Mouse (Mus musculus): ENCODE results near the gene Dlg1. TPM values are rescaled to one million over a fixed set of nuclear protein-coding genes. Genes with fewer than 3 reads are reported as not detected.

The Dlg1 gene
- total RNA-seq, 1 experiment, result 70.3 TPM

DNA sequence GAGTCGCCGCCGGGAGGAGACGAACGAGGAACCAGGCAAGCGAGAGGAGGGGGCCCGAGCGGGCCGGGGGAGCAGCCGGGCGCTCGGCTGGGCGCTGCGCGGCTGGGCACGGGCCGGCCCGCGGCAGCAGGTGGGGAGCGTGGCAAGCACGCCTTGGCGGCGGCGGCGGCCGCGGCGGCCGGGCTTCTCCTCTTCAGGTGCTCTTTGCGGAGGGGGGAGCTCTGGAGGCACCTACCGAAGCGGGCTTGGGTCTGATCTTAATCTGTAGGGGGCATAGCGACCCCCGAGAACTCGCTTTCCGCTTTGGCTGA lies 999 bp downstream of the Dlg1 start:
- no peak for DNase-seq (ENCODE audit: low read depth, low spot score)
- in situ Hi-C loops (cut with MboI; ENCODE audit: low sequenced_read_pairs in 2 of 2, unreplicated experiment in 2 of 2), result no loop called here
- peaks cover 2 to 9% of the 10 kb centered on the region in 2 experiments; a peak in 3 of 4 replicates for H3K4me1 ChIP-seq (ENCODE audit: control insufficient read depth in 2 of 2, insufficient read depth in 2 of 2, low read length in 2 of 2, poor library complexity in 1 of 2)

GRCm38 (mm10) chr16:31672202-31672601 lies 9.0 kb downstream of the Dlg1 start:
- TF ChIP-seq ZNF384 (IDR thresholded peaks at IDR 0.05; ENCODE audit: low read depth, low read length) (no peak), CHD2 (IDR thresholded peaks at IDR 0.05; ENCODE audit: low read depth, low read length) (no peak), ZC3H11A (IDR thresholded peaks at IDR 0.05; ENCODE audit: borderline replicate concordance, low read depth, low read length) (no peak), HCFC1 (IDR thresholded peaks at IDR 0.05; ENCODE audit: borderline replicate concordance, insufficient read depth, low read length) (no peak), MAFK (IDR thresholded peaks at IDR 0.05; ENCODE audit: insufficient read depth, low read depth, low read length) (no peak)
- peaks cover 5% of the 10 kb centered on the region; the same call in 1 of the 2 replicates for H3K36me3 ChIP-seq (ENCODE audit: control insufficient read depth, insufficient read depth, low read length, poor library complexity, severe bottlenecking)
- in situ Hi-C loops (cut with MboI; ENCODE audit: low sequenced_read_pairs in 2 of 2, unreplicated experiment in 2 of 2), result no loop called here
- no peak overlapping the region for H3K27ac ChIP-seq (ENCODE audit: insufficient read depth, low read depth, low read length, poor library complexity, severe bottlenecking)
- no peaks in the 10 kb centered on the region for H3K9me3 ChIP-seq (ENCODE audit: control insufficient read depth, insufficient read depth, low read depth, low read length)
- no peak overlapping the region for H3K9ac ChIP-seq (ENCODE audit: insufficient read depth, low read depth, low read length, poor library complexity, severe bottlenecking)
- H3K4me3 ChIP-seq (ENCODE audit: insufficient read depth in 1 of 2, low read depth in 1 of 2, low read length in 2 of 2, poor library complexity in 1 of 2, severe bottlenecking in 1 of 2), result no peak overlapping the region
- no peak for DNase-seq (ENCODE audit: low read depth, low spot score)
- H3K4me1 ChIP-seq (ENCODE audit: control insufficient read depth in 2 of 2, insufficient read depth in 2 of 2, low read length in 2 of 2, poor library complexity in 1 of 2), result no peaks in the 10 kb centered on the region

More for the DNA sequence above, 999 bp downstream of the Dlg1 start:
- peak overlapping the region; percentile 99 for H3K9ac ChIP-seq (ENCODE audit: insufficient read depth, low read depth, low read length, poor library complexity, severe bottlenecking)
- H3K36me3 ChIP-seq (ENCODE audit: control insufficient read depth, insufficient read depth, low read length, poor library complexity, severe bottlenecking), result peaks cover 3% of the 10 kb centered on the region
- H3K4me3 ChIP-seq (ENCODE audit: insufficient read depth in 1 of 2, low read depth in 1 of 2, low read length in 2 of 2, poor library complexity in 1 of 2, severe bottlenecking in 1 of 2), result peak overlapping the region; percentile 98 to 100
- TF ChIP-seq MAFK (IDR thresholded peaks at IDR 0.05; ENCODE audit: insufficient read depth, low read depth, low read length), result no peak
- TF ChIP-seq ZC3H11A (IDR thresholded peaks at IDR 0.05; ENCODE audit: borderline replicate concordance, low read depth, low read length), result no peak
- no peak for TF ChIP-seq CHD2 (IDR thresholded peaks at IDR 0.05; ENCODE audit: low read depth, low read length)
- TF ChIP-seq ZNF384 (IDR thresholded peaks at IDR 0.05; ENCODE audit: low read depth, low read length), result no peak
- no peak for TF ChIP-seq HCFC1 (IDR thresholded peaks at IDR 0.05; ENCODE audit: borderline replicate concordance, insufficient read depth, low read length)
- H3K27ac ChIP-seq (ENCODE audit: insufficient read depth, low read depth, low read length, poor library complexity, severe bottlenecking), result peak overlapping the region; percentile 95
- no peaks in the 10 kb centered on the region for H3K9me3 ChIP-seq (ENCODE audit: control insufficient read depth, insufficient read depth, low read depth, low read length)

- DNase-seq (ENCODE audit: low read depth, low spot score), result no peak
- H3K27ac ChIP-seq (ENCODE audit: insufficient read depth, low read depth, low read length, poor library complexity, severe bottlenecking), result no peak overlapping the region
- no peak overlapping the region for H3K9ac ChIP-seq (ENCODE audit: insufficient read depth, low read depth, low read length, poor library complexity, severe bottlenecking)
- TF ChIP-seq MAFK (IDR thresholded peaks at IDR 0.05; ENCODE audit: insufficient read depth, low read depth, low read length) (no peak), HCFC1 (IDR thresholded peaks at IDR 0.05; ENCODE audit: borderline replicate concordance, insufficient read depth, low read length) (no peak), CHD2 (IDR thresholded peaks at IDR 0.05; ENCODE audit: low read depth, low read length) (no peak), ZC3H11A (IDR thresholded peaks at IDR 0.05; ENCODE audit: borderline replicate concordance, low read depth, low read length) (no peak), ZNF384 (IDR thresholded peaks at IDR 0.05; ENCODE audit: low read depth, low read length) (no peak)
- H3K36me3 ChIP-seq (ENCODE audit: control insufficient read depth, insufficient read depth, low read length, poor library complexity, severe bottlenecking), result 0 out of 2 replicates have a peak, but pooled peaks cover 4% of the 10 kb centered on the region
- H3K4me3 ChIP-seq (ENCODE audit: insufficient read depth in 1 of 2, low read depth in 1 of 2, low read length in 2 of 2, poor library complexity in 1 of 2, severe bottlenecking in 1 of 2), result no peak overlapping the region
- H3K9me3 ChIP-seq (ENCODE audit: control insufficient read depth, insufficient read depth, low read depth, low read length), result no peaks in the 10 kb centered on the region
- no peaks in the 10 kb centered on the region for H3K4me1 ChIP-seq (ENCODE audit: control insufficient read depth in 2 of 2, insufficient read depth in 2 of 2, low read length in 2 of 2, poor library complexity in 1 of 2)
- in situ Hi-C loops (cut with MboI; ENCODE audit: low sequenced_read_pairs in 2 of 2, unreplicated experiment in 2 of 2), result no loop called here
Observed at GRCm38 (mm10) chr16:31677463-31677862, 14.2 kb downstream of the Dlg1 start.

DNA sequence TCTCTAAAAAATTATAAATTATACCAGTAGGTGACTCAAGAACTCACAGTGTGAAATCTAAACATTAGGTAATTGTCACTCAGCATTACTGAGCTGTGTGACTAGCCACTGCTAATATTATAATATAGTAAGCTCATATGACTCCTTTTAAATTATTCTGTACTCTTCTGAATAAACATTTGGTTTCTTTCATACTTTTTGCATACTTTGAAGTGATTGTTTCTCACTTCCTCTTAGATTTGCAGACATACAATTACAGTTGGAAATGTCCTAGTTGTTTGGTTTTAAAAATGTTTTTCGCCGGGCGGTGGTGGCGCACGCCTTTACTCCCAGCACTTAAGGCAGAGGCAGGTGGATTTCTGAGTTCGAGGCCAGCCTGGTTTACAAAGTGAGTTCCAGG lies 19.0 kb downstream of the Dlg1 start:
- no peaks in the 10 kb centered on the region for H3K9me3 ChIP-seq (ENCODE audit: control insufficient read depth, insufficient read depth, low read depth, low read length)
- in situ Hi-C loops (cut with MboI; ENCODE audit: low sequenced_read_pairs in 2 of 2, unreplicated experiment in 2 of 2), result no loop called here
- H3K27ac ChIP-seq (ENCODE audit: insufficient read depth, low read depth, low read length, poor library complexity, severe bottlenecking), result no peak overlapping the region
- TF ChIP-seq HCFC1 (IDR thresholded peaks at IDR 0.05; ENCODE audit: borderline replicate concordance, insufficient read depth, low read length) (no peak), CHD2 (IDR thresholded peaks at IDR 0.05; ENCODE audit: low read depth, low read length) (no peak), ZC3H11A (IDR thresholded peaks at IDR 0.05; ENCODE audit: borderline replicate concordance, low read depth, low read length) (no peak), ZNF384 (IDR thresholded peaks at IDR 0.05; ENCODE audit: low read depth, low read length) (no peak), MAFK (IDR thresholded peaks at IDR 0.05; ENCODE audit: insufficient read depth, low read depth, low read length) (no peak)
- peaks cover 6% of the 10 kb centered on the region for H3K36me3 ChIP-seq (ENCODE audit: control insufficient read depth, insufficient read depth, low read length, poor library complexity, severe bottlenecking)
- DNase-seq (ENCODE audit: low read depth, low spot score), result no peak
- no peak overlapping the region for H3K9ac ChIP-seq (ENCODE audit: insufficient read depth, low read depth, low read length, poor library complexity, severe bottlenecking)
- no peaks in the 10 kb centered on the region for H3K4me1 ChIP-seq (ENCODE audit: control insufficient read depth in 2 of 2, insufficient read depth in 2 of 2, low read length in 2 of 2, poor library complexity in 1 of 2)
- H3K4me3 ChIP-seq (ENCODE audit: insufficient read depth in 1 of 2, low read depth in 1 of 2, low read length in 2 of 2, poor library complexity in 1 of 2, severe bottlenecking in 1 of 2), result no peak overlapping the region

Data from ES-E14 (cell line).